ENCODE assay signal across 9 mouse cellular contexts in the genomic region with DNA sequence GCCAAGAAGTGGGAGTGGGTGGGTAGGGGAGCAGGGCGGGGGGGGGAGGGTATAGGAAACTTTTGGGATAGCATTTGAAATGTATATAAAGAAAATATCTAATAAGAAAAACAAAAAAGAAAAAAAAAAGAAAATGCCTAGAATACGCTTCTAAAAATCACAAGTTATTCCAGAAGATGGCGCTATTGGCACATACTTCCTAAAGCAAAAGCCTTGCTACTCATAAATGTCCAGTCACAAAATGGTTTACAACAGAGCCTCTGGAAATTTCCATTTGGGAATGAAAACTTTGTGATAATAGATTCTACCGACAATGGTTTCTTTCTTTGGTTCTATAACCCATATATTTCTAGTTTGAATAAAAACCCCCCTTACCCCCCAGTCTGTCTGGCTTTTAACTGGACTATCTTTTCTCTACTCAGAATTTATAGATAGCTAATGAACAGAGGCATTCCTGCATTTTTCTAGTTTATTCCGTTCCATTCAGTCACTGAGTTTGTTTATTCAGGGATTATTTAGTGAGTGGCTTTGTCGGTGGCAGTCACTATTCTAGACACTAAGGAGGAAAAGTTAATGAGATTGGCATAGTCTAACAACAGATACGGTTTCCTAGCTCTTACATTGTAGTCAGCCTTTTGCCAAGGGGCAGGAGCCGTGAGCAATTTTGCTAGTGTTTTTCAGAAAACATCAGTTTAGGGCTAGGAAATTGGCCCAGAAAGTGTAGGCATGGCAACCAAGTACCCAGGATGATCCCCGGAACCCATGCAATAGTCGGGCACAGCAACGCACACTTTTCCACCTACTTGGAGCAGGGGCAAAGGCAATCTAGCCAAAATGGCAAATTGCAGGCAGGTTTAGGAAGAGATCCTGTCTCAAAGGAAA. TPM values are rescaled to one million over a fixed set of nuclear protein-coding genes. Genes with fewer than 3 reads are reported as not detected.
DNase-seq lines count a peak whose midpoint lies in the region; ATAC-seq lines count a peak whose summit lies in the region.
"Had no signal": no experiment of that assay in that cellular context is flagged by ENCODE, and none has a peak within 500 bp of the region (broad histone marks: within the 10 kb centered on the region; RNA-seq: fewer than 3 reads in every experiment).

No protein-coding gene starts in this region.

- no peak overlapping the region for H3K4me2 ChIP-seq in heart, embryonic 12.5 days
- peak overlapping the region; percentile 27 for H3K4me2 ChIP-seq in neural tube, embryonic 15.5 days

- 42% methylated on average over 11 of the region's 11 CpGs for WGBS in heart, embryonic 12.5 days
- WGBS in neural tube, embryonic 15.5 days = 32% methylated on average over 10 of the region's 11 CpGs

- no peak for ATAC-seq in heart, embryonic 12.5 days (ENCODE audit: insufficient number of reproducible peaks, low FRiP score)
- peak; percentile 68; the same call in 1 of the 2 replicates for ATAC-seq in neural tube, embryonic 15.5 days (ENCODE audit: low FRiP score)
- ATAC-seq in erythroblast, adult 5-6 weeks (replicated peaks; ENCODE audit: low FRiP score, poor library complexity, severe bottlenecking) = no peak

- H3K27me3 ChIP-seq in heart, embryonic 12.5 days (replicated peaks) = no peaks in the 10 kb centered on the region
- peaks cover 5% of the 10 kb centered on the region; the same call in 1 of the 2 replicates for H3K27me3 ChIP-seq in neural tube, embryonic 15.5 days (replicated peaks)

- H3K9me3 ChIP-seq in heart, embryonic 12.5 days (replicated peaks) = no peaks in the 10 kb centered on the region
- H3K9me3 ChIP-seq in neural tube, embryonic 15.5 days (replicated peaks) = no peaks in the 10 kb centered on the region

- peak; percentile 26 for DNase-seq in heart, adult 8-10 months (ENCODE audit: low spot score)
- peak; percentile 3 for DNase-seq in testis, postnatal 14 days (ENCODE audit: low spot score)
- no peak for DNase-seq in testis, postnatal 10 days (ENCODE audit: low spot score)
- DNase-seq in forelimb bud, embryonic 11.5 days (ENCODE audit: low read depth, low spot score) = peak; percentile 51
- no peak for DNase-seq in cerebellum, postnatal 36 days

- H3K36me3 ChIP-seq in heart, embryonic 12.5 days = no peaks in the 10 kb centered on the region
- no peaks in the 10 kb centered on the region for H3K36me3 ChIP-seq in neural tube, embryonic 15.5 days

- H3K9ac ChIP-seq in heart, embryonic 12.5 days = no peak overlapping the region
- H3K9ac ChIP-seq in neural tube, embryonic 15.5 days (replicated peaks) = no peak overlapping the region

- no peak overlapping the region for H3K27ac ChIP-seq in heart, embryonic 12.5 days (ENCODE audit: poor library complexity, severe bottlenecking)
- 0 out of 2 replicates have a peak overlapping the region, but pooled peaks have one; percentile 13 for H3K27ac ChIP-seq in neural tube, embryonic 15.5 days (replicated peaks)

- no peaks in the 10 kb centered on the region for H3K4me1 ChIP-seq in heart, embryonic 12.5 days (replicated peaks)
- H3K4me1 ChIP-seq in neural tube, embryonic 15.5 days = 0 out of 2 replicates have a peak, but pooled peaks cover 3% of the 10 kb centered on the region

- no peak overlapping the region for H3K4me3 ChIP-seq in heart, embryonic 12.5 days
- no peak overlapping the region for H3K4me3 ChIP-seq in neural tube, embryonic 15.5 days (replicated peaks)

RNA-seq across cellular contexts. Expression of gene Asb9, which starts 35.5 kb away (rescaled TPM):
- not detected for total RNA-seq in heart, adult 8-10 months (2022)
- not detected in 2 replicates for polyA plus RNA-seq in heart, embryonic 12.5 days (2016; fragmentation: Nextera tagmentation; extraction: Ambion mirVana)
- polyA plus RNA-seq in neural tube, embryonic 15.5 days (2015; fragmentation: Nextera tagmentation; extraction: Ambion mirVana) = not detected in 2 replicates
- not detected in 2 replicates for total RNA-seq in erythroblast, adult 5-6 weeks (2015; ENCODE audit: low replicate concordance)
- total RNA-seq in erythroblast, adult 5-6 weeks (2017; ENCODE audit: low replicate concordance) = not detected in 2 replicates
- total RNA-seq: left cerebral cortex, postnatal 10 days had no signal

Comparison
In these comparisons a context has a peak if more than half of its experiments do, and no peak if none do; other contexts are left out.
1. DNase-seq: peak in heart, adult 8-10 months (single experiment), testis, postnatal 14 days (single experiment) and forelimb bud, embryonic 11.5 days (single experiment); none in testis, postnatal 10 days (single experiment) and cerebellum, postnatal 36 days (0 of 2).